Mouse (Mus musculus) brain, embryonic 14.5 days (tissue): Measurements from ENCODE around the gene Oard1. TPM values are rescaled to one million over a fixed set of nuclear protein-coding genes. Genes with fewer than 3 reads are reported as not detected.

ENCODE experiments used
- DNase-seq: peaks from one replicate; pipeline ENCODE4 v3.0.0-alpha.2; 2011; ENCODE audit warnings: low read depth
- CTCF ChIP-seq: fragments of 200-500 bp; IDR thresholded peaks from 2 replicates; pipeline ENCODE4 v1.5.1; 2012; ENCODE audit warnings: inconsistent platforms, mild to moderate bottlenecking, moderate library complexity, borderline replicate concordance; ENCODE audit not compliant: insufficient read depth, insufficient read length; ENCODE audit errors: extremely low read depth
- POLR2A ChIP-seq: fragments of 200-500 bp; IDR thresholded peaks from 2 replicates; pipeline ENCODE4 v1.6.1; 2012; ENCODE audit warnings: mild to moderate bottlenecking, inconsistent platforms, borderline replicate concordance; ENCODE audit not compliant: poor library complexity, insufficient read depth, insufficient read length, severe bottlenecking; ENCODE audit errors: extremely low read depth
- polyA plus RNA-seq: library from polyadenylated mRNA; depleted of rRNA; stranded (reverse); fragments of >200 nt; gene quantifications from 2 replicates; pipeline ENCODE4 v1.2.3, GENCODE M21; 2012

Oard1 gene
- polyA plus RNA-seq, 1 experiment = 24.1 TPM

GRCm38 (mm10) chr17:48408526-48409291 lies 1.1 kb upstream of the Oard1 start:
- peak; percentile 78 for DNase-seq
- no peak for TF ChIP-seq CTCF
- TF ChIP-seq POLR2A = peak; percentile 63

GRCm38 (mm10) chr17:48410299-48410785 lies 528 bp downstream of the Oard1 start:
- TF ChIP-seq POLR2A = no peak
- no peak for TF ChIP-seq CTCF
- DNase-seq = peak; percentile 76

- TF ChIP-seq CTCF = no peak
- TF ChIP-seq POLR2A = no peak
- DNase-seq = peak; percentile 34
Observed at GRCm38 (mm10) chr17:48411241-48411640, 1.4 kb downstream of the Oard1 start.

- TF ChIP-seq POLR2A (no peak), CTCF (no peak)
- no peak for DNase-seq
Observed at GRCm38 (mm10) chr17:48416011-48416410, 6.2 kb downstream of the Oard1 start.

- TF ChIP-seq CTCF (peak; percentile 65; the same call in 1 of the 2 replicates), POLR2A (no peak)
- DNase-seq = peak; percentile 84
Observed at GRCm38 (mm10) chr17:48416425-48417195, 6.8 kb downstream of the Oard1 start.

GRCm38 (mm10) chr17:48417521-48417920 lies 7.7 kb downstream of the Oard1 start:
- DNase-seq = no peak
- TF ChIP-seq POLR2A = no peak
- no peak for TF ChIP-seq CTCF

GRCm38 (mm10) chr17:48418174-48418573 lies 8.4 kb downstream of the Oard1 start:
- DNase-seq = no peak
- TF ChIP-seq CTCF (no peak), POLR2A (no peak)

GRCm38 (mm10) chr17:48418781-48419180 lies 9.0 kb downstream of the Oard1 start:
- no peak for TF ChIP-seq CTCF
- TF ChIP-seq POLR2A = no peak

GRCm38 (mm10) chr17:48419571-48419970 lies 9.8 kb downstream of the Oard1 start:
- DNase-seq = no peak
- TF ChIP-seq POLR2A (no peak), CTCF (no peak)

More at GRCm38 (mm10) chr17:48418781-48419180, 9.0 kb downstream of the Oard1 start:
- DNase-seq = no peak

- no peak for TF ChIP-seq POLR2A
- no peak for TF ChIP-seq CTCF
- no peak for DNase-seq
Observed at GRCm38 (mm10) chr17:48424237-48424636, 14.4 kb downstream of the Oard1 start.
